Mouse (Mus musculus) hindbrain, embryonic 13.5 days (tissue): Measurements from ENCODE around the gene Auts2. TPM values are rescaled to one million over a fixed set of nuclear protein-coding genes. Genes with fewer than 3 reads are reported as not detected.

Source experiments
- ATAC-seq: fragments of 200-750 bp; cut with Nextera tagmentation; 2 replicates; pipeline ENCODE4 v1.8.0; 2017; ENCODE audit warnings: moderate TSS enrichment; ENCODE audit not compliant: low FRiP score
- H3K27ac ChIP-seq: fragments of 300-500 bp; sonication (generic); 2 replicates; pipeline ENCODE4 v1.5.1; 2015; ENCODE audit warnings: inconsistent platforms, mild to moderate bottlenecking, moderate library complexity
- H3K27me3 ChIP-seq: fragments of 300-500 bp; sonication (generic); 2 replicates; pipeline ENCODE4 v1.6.1; 2015; ENCODE audit warnings: mild to moderate bottlenecking, inconsistent platforms
- H3K36me3 ChIP-seq: fragments of 300-500 bp; sonication (generic); 2 replicates; pipeline ENCODE4 v1.6.1; 2015; ENCODE audit warnings: mild to moderate bottlenecking, inconsistent platforms
- H3K4me1 ChIP-seq: fragments of 300-500 bp; sonication (generic); replicated peaks from 2 replicates; pipeline ENCODE4 v1.6.1; 2015; ENCODE audit warnings: inconsistent platforms
- H3K4me2 ChIP-seq: fragments of 300-500 bp; sonication (generic); 2 replicates; pipeline ENCODE4 v1.6.1; 2015; ENCODE audit warnings: inconsistent platforms, mild to moderate bottlenecking, moderate library complexity
- H3K4me3 ChIP-seq: fragments of 300-500 bp; sonication (generic); 2 replicates; pipeline ENCODE4 v1.5.1; 2015; ENCODE audit warnings: mild to moderate bottlenecking, inconsistent platforms
- H3K9ac ChIP-seq: fragments of 300-500 bp; sonication (generic); 2 replicates; pipeline ENCODE4 v1.6.1; 2015; ENCODE audit warnings: mild to moderate bottlenecking, inconsistent platforms
- H3K9me3 ChIP-seq: fragments of 300-500 bp; sonication (generic); 2 replicates; pipeline ENCODE4 v1.6.1; 2016; ENCODE audit warnings: inconsistent platforms
- WGBS: fragments of 180-500 bp; shearing (Covaris S2); methylation state at CpG from one replicate; pipeline ENCODE4 v1.1.7; 2015; 5-methylcytosine and 5-hydroxymethylcytosine counted together
- polyA plus RNA-seq: library from polyadenylated mRNA; unstranded; fragments of >200 nt; fragmentation: Nextera tagmentation; extraction: Ambion mirVana; gene quantifications from 2 replicates; pipeline ENCODE4 v1.2.1, GENCODE M21; 2015

The Auts2 gene
- polyA plus RNA-seq, 1 experiment from 2014 or later, result 89.9 TPM

DNA sequence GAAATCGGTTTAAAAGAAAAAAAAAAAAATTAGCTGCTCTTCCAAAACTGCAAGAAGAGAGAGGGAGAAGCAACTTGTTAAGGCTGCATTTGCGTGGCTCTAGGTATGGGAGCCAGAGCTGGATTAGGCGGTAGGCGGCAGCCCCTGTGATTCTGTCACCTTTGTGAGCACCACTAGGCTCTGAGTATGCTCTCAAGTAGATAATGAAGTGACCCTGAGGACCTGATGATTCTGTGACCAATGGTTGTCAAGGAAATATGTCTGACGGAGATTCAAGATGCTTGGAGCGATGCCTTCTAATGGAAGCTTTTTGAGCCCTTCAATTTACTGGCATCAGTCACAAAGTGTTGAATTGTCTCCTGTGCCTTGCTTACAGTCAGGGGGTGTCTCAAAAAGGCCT lies 1007.4 kb downstream of the Auts2 start:
- WGBS, result 16% methylated on average over 6 of the region's 6 CpGs
- no peaks in the 10 kb centered on the region for H3K27me3 ChIP-seq
- peak overlapping the region; percentile 93 for H3K4me3 ChIP-seq
- peak overlapping the region; percentile 98 for H3K9ac ChIP-seq
- peak overlapping the region; percentile 75 for H3K4me2 ChIP-seq
- peaks cover 53% of the 10 kb centered on the region for H3K4me1 ChIP-seq
- H3K9me3 ChIP-seq, result no peaks in the 10 kb centered on the region
- peaks cover 3% of the 10 kb centered on the region; the same call in 1 of the 2 replicates for H3K36me3 ChIP-seq
- H3K27ac ChIP-seq, result peak overlapping the region; percentile 100
- no peak for ATAC-seq

DNA sequence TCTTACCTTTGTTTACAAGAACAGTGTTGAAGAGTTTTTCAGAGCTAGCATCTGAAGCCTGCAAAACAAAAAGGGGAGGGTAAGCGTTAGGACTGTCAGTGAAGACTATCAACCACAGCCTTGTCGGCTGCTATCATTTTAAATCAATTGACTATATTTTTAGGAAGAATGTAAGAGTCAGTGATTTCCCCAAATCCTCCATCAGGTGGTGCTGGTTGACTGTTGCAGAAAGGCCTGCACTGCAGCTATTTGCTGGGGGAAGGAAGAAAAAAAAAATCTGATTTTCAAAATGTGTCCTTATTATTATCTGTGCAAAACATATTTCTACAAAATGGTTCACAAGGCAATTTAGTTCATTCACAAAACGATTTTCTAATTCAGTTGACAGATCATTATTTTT lies 1009.3 kb downstream of the Auts2 start:
- Histone ChIP-seq H3K4me3 (peak overlapping the region; percentile 43), H3K27ac (peak overlapping the region; percentile 70), H3K4me1 (peaks cover 66% of the 10 kb centered on the region), H3K27me3 (no peaks in the 10 kb centered on the region), H3K36me3 (peaks cover 3% of the 10 kb centered on the region; the same call in 1 of the 2 replicates), H3K4me2 (peak overlapping the region; percentile 69), H3K9me3 (no peaks in the 10 kb centered on the region), H3K9ac (peak overlapping the region; percentile 70)
- WGBS, result 20% methylated on average over 3 of the region's 3 CpGs
- ATAC-seq, result no peak

DNA sequence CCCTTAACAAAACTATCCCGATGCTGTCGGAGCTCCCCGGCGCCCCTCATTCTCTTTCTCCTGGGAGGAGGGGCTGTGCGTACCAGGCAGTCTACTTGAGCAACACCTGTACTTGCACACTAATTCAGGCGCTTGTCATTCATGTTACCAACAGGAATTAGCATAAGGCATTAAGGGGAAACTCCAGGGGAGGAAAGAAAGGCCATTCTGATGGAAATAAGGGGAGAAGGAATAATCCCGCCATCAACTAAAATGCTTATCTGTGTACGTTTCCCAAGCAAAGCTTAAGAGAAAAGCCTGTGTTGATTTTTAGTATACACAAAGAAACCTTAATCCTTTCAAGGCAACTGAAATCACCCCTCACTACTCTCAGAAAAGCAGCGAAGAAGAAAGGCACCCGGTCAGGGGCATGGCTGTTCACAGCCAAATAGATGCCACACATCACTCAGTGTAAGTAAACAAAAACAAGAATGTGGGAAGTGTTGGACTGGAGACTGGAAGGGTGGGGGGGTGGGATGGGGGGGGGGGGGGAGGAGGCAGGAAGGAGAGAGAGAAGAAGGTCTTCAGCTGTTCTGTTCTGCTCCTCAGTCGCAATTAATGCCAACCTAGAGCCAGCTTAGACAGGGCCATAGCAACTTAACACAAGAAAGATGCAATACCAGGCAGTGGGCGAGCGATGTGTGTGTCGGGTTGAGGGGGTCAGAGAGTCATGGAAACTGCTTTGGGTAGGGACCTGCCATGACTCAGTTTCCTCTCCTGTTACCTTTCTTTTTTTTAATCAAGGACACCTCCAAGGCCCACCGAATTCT lies 1011.2 kb downstream of the Auts2 start:
- H3K27me3 ChIP-seq, result no peaks in the 10 kb centered on the region
- H3K4me3 ChIP-seq, result peak overlapping the region; percentile 40
- peak; percentile 63 for ATAC-seq
- peak overlapping the region; percentile 69 for H3K4me2 ChIP-seq
- H3K9ac ChIP-seq, result peak overlapping the region; percentile 68
- peaks cover 83% of the 10 kb centered on the region for H3K4me1 ChIP-seq
- H3K36me3 ChIP-seq, result peaks cover 3% of the 10 kb centered on the region; the same call in 1 of the 2 replicates
- no peaks in the 10 kb centered on the region for H3K9me3 ChIP-seq
- WGBS, result 20% methylated on average over 15 of the region's 15 CpGs
- H3K27ac ChIP-seq, result peak overlapping the region; percentile 73

DNA sequence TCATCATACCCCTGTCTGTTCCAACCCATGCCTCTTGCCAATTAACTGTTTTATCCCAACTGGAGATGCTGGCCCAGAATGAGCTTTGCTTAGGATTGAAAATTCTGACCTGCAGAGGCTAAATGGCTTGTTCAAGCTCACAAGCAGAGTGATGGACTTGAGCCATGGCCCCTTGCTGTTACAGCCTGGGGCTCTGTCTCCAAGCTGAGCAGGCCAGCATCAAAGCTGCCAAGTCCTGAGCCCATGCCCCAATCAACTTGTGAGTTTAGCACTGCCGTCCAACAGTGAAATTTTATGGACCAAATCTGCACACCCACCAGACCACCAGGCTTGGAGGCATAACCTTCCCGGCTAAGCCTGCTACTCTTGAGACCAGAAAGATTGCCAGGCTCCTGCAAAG lies 1012.3 kb downstream of the Auts2 start:
- no peak for ATAC-seq
- Histone ChIP-seq H3K4me3 (peak overlapping the region; percentile 40), H3K9me3 (no peaks in the 10 kb centered on the region), H3K9ac (peak overlapping the region; percentile 46; the same call in 1 of the 2 replicates), H3K27me3 (no peaks in the 10 kb centered on the region), H3K36me3 (peaks cover 3% of the 10 kb centered on the region; the same call in 1 of the 2 replicates), H3K4me1 (peaks cover 89% of the 10 kb centered on the region), H3K27ac (peak overlapping the region; percentile 73), H3K4me2 (peak overlapping the region; percentile 69)
- WGBS, result 28% methylated on average over 2 of the region's 2 CpGs

DNA sequence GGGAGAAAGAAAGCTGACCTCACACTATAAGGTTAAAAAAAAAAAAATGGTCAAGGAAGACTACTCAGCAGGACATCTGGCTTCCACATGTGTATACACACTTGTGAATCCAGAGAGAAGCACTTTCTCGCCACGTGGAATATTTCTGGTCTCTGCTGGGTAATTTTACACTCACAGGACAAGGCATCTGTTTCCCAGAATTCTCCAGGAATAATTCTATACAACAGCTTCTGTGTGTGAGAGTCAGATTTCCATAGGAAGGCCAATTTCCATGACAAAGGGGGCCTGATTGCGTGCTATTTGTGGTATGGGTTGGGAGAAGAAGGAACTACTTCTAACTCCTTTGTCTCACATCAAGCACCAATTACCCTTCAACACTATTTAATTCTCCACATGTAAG lies 1016.5 kb downstream of the Auts2 start:
- Histone ChIP-seq H3K9me3 (no peaks in the 10 kb centered on the region), H3K36me3 (no peaks in the 10 kb centered on the region), H3K4me1 (peaks cover 87% of the 10 kb centered on the region), H3K27ac (0 out of 2 replicates have a peak overlapping the region, but pooled peaks have one; percentile 14), H3K9ac (no peak overlapping the region), H3K4me2 (no peak overlapping the region), H3K4me3 (no peak overlapping the region), H3K27me3 (no peaks in the 10 kb centered on the region)
- no peak for ATAC-seq
- 13% methylated on average over 3 of the region's 3 CpGs for WGBS

DNA sequence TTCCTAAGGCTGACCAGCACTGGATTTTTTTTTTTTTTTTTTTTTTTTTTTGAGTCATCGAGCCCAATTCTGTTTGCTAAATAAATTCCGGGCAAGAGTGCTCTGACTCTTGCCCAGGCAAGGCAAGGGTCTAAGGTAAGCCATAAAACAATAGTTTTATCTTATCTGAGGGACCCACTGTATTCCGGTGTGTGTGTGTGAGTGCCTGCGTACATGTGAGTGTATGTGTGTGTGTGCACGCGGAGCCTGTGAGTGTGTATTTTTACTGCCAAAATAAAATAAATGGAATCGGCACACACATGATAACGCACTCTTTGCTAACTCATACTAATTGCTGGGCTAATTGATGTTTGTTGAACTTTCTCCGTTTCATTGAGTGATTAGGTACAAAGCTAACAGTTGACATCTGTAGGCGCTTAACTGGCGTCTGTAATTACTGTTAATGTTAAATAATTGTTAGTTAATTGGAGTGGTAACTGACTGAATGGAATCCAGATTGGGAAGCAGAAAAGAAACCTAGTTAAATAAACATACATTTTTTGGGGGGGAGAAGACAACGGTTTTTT lies 1018.2 kb downstream of the Auts2 start:
- no peaks in the 10 kb centered on the region for H3K36me3 ChIP-seq
- H3K27ac ChIP-seq, result no peak overlapping the region
- no peak overlapping the region for H3K4me2 ChIP-seq
- H3K4me1 ChIP-seq, result peaks cover 85% of the 10 kb centered on the region
- no peaks in the 10 kb centered on the region for H3K9me3 ChIP-seq
- WGBS, result 74% methylated on average over 12 of the region's 12 CpGs
- ATAC-seq, result no peak
- H3K4me3 ChIP-seq, result no peak overlapping the region
- H3K9ac ChIP-seq, result no peak overlapping the region
- no peaks in the 10 kb centered on the region for H3K27me3 ChIP-seq

DNA sequence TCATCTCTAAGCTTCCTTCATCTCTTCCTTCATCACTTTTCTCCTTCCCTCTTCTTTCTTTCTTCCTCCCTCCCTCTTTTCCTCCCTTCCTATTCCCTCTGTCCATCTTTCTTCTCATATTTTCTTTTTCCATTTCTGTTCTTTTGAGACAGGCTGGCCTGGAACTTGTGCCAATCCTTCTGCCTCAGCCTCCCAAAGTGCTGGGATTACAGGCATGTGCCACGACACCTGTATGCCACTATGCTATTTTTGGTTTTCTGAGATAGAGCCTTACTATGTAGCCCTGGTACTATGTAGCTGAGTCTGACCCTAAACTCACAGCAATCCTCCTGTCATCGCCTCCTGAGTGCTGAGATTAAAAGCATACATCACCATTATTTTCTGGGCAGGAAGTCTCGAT lies 1023.6 kb downstream of the Auts2 start:
- Histone ChIP-seq H3K36me3 (no peaks in the 10 kb centered on the region), H3K4me3 (no peak overlapping the region), H3K4me2 (no peak overlapping the region), H3K9me3 (no peaks in the 10 kb centered on the region), H3K4me1 (peaks cover 69% of the 10 kb centered on the region), H3K27ac (no peak overlapping the region), H3K27me3 (no peaks in the 10 kb centered on the region), H3K9ac (no peak overlapping the region)
- no peak for ATAC-seq
- 91% methylated on average over 3 of the region's 3 CpGs for WGBS

DNA sequence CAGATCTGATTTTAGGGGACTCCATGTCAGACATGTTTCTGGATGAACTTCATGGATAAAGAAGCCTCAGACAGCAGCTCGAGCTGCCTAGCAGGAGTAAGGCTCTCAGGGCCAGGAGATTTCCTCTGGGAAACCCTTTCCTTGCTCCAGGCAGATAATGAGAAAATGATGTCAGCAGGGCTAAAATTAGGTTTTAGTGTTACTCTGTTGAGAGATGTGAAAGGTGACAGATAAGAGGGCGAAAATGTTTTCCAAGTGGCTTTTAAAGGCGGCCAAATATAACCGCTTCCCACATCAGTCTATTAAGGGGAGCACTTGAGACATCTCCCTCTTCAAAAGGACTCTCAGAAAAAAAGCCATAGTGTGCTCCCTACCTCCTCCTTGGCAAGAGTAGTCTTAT lies 1025.5 kb downstream of the Auts2 start:
- 59% methylated on average over 4 of the region's 4 CpGs for WGBS
- H3K4me1 ChIP-seq, result peaks cover 71% of the 10 kb centered on the region
- no peaks in the 10 kb centered on the region for H3K9me3 ChIP-seq
- no peak for ATAC-seq
- H3K36me3 ChIP-seq, result no peaks in the 10 kb centered on the region
- no peaks in the 10 kb centered on the region for H3K27me3 ChIP-seq
- 0 out of 2 replicates have a peak overlapping the region, but pooled peaks have one; percentile 8 for H3K27ac ChIP-seq
- H3K4me3 ChIP-seq, result no peak overlapping the region
- no peak overlapping the region for H3K4me2 ChIP-seq
- H3K9ac ChIP-seq, result no peak overlapping the region

DNA sequence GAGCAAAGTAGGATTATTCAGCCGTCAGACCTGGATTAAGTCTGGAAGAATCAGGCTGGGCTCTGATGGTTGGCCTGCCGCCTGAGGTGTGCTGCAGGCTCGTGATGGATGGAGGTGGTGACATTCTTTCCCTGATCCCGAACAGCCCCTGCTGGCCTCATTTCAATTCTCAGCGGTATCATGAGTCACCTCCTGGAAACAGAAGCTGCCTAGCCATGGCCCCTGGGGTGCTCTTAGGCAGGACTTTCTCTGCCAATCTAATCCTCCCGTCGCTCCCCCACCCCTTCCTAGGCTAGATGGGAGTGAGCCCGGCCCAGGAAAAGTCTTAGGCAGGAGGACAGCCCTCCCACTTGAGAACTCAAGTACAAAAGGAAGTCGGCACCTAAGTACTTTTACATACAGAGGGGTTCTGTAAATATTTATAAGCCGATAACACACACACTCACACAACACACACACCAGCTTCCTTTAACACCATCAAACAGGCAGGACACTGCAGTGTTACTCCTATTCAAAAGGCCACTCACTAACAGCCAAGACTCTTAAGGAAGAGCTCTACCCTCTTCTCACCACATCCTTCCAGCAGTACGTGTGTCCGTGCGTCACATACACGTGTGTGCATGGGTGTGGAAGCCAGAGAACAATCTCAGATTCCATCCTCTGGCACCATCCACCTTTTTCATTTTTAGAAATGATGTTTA lies 1027.3 kb downstream of the Auts2 start:
- H3K9me3 ChIP-seq, result no peaks in the 10 kb centered on the region
- peak overlapping the region; percentile 27; the same call in 1 of the 2 replicates for H3K4me2 ChIP-seq
- H3K27ac ChIP-seq, result 0 out of 2 replicates have a peak overlapping the region, but pooled peaks have one; percentile 52
- H3K4me1 ChIP-seq, result peaks cover 76% of the 10 kb centered on the region
- 25% methylated on average over 14 of the region's 14 CpGs for WGBS
- peak overlapping the region; percentile 39; the same call in 1 of the 2 replicates for H3K9ac ChIP-seq
- no peak for ATAC-seq
- H3K27me3 ChIP-seq, result no peaks in the 10 kb centered on the region
- H3K4me3 ChIP-seq, result no peak overlapping the region
- no peaks in the 10 kb centered on the region; the same call in 1 of the 2 replicates for H3K36me3 ChIP-seq

DNA sequence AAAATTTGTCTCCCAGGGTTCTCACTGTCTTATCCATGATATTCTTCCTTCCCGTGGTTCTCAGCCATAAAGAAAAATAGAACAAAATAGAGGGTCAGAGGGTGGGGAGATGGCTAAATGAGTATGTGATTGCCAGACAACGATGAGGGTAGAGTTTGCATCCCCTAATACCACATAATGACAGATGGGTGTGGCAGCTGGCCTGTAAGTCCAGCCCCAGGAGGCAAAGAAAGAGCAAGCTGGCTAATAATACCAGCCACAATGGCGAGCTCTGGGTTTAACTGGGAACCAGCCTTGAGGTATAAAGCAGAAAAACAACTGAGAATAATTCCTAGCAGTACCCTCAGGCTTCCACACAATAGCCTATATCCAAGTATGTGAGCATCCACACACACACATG lies 1029.4 kb downstream of the Auts2 start:
- H3K4me1 ChIP-seq, result peaks cover 67% of the 10 kb centered on the region

DNA sequence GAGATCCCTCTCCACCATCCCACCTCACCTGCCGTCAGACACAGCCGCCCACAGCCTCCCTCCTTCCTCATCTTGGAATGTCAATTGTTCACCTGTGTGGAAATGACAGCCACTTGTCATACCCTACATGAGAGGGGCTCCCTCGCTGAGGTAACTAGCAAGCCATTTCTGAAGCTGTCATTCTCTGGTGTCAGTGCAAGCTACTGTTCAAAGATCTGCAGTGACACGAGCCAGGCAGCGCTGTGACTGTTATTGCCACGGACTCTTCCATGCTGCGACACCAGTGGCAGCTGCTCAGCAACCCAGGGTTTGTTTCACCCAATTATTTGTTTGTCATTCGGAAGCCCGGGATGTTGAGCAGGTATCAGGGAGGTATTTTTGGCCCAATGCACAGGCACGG lies 1030.5 kb downstream of the Auts2 start:
- no peaks in the 10 kb centered on the region for H3K27me3 ChIP-seq
- ATAC-seq, result no peak
- no peaks in the 10 kb centered on the region for H3K9me3 ChIP-seq
- H3K9ac ChIP-seq, result no peak overlapping the region
- WGBS, result 89% methylated on average over 10 of the region's 10 CpGs
- H3K27ac ChIP-seq, result peak overlapping the region; percentile 23; the same call in 1 of the 2 replicates
- no peak overlapping the region for H3K4me3 ChIP-seq
- peaks cover 58% of the 10 kb centered on the region for H3K4me1 ChIP-seq
- no peak overlapping the region for H3K4me2 ChIP-seq
- H3K36me3 ChIP-seq, result no peaks in the 10 kb centered on the region; the same call in 1 of the 2 replicates

More for the DNA sequence above, 1029.4 kb downstream of the Auts2 start:
- no peaks in the 10 kb centered on the region for H3K27me3 ChIP-seq
- H3K36me3 ChIP-seq, result no peaks in the 10 kb centered on the region; the same call in 1 of the 2 replicates
- ATAC-seq, result no peak
- H3K9me3 ChIP-seq, result no peaks in the 10 kb centered on the region
- WGBS, result 31% methylated on average over 3 of the region's 3 CpGs
- H3K4me3 ChIP-seq, result no peak overlapping the region
- no peak overlapping the region for H3K4me2 ChIP-seq
- no peak overlapping the region for H3K9ac ChIP-seq
- H3K27ac ChIP-seq, result no peak overlapping the region

DNA sequence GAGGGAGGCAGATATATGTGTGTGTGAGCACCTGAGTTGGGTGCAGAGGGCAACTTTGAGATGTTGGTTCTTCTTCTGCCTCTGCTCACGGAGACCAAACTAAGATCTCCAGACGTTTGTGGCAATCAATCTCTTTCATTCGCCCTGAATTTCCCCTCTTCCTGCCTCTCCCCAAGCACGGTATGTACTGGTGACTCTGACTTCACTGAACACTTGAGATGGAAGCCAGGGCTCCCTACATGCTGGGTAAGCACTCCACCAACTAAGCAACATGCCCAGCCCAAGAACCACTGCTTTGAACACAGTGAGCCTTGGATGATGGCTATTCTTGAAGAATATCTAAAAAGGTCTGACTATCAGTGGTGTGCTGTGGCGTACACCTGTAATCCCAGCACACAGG lies 1032.5 kb downstream of the Auts2 start:
- H3K4me1 ChIP-seq, result peaks cover 39% of the 10 kb centered on the region
- no peaks in the 10 kb centered on the region for H3K27me3 ChIP-seq
- ATAC-seq, result no peak
- no peak overlapping the region for H3K9ac ChIP-seq
- H3K27ac ChIP-seq, result no peak overlapping the region
- H3K9me3 ChIP-seq, result no peaks in the 10 kb centered on the region
- WGBS, result 78% methylated on average over 5 of the region's 5 CpGs
- H3K36me3 ChIP-seq, result no peaks in the 10 kb centered on the region; the same call in 1 of the 2 replicates
- H3K4me2 ChIP-seq, result no peak overlapping the region
- H3K4me3 ChIP-seq, result no peak overlapping the region
